Comparison of ENCODE assay signal across 39 mouse cellular contexts in the genomic region with DNA sequence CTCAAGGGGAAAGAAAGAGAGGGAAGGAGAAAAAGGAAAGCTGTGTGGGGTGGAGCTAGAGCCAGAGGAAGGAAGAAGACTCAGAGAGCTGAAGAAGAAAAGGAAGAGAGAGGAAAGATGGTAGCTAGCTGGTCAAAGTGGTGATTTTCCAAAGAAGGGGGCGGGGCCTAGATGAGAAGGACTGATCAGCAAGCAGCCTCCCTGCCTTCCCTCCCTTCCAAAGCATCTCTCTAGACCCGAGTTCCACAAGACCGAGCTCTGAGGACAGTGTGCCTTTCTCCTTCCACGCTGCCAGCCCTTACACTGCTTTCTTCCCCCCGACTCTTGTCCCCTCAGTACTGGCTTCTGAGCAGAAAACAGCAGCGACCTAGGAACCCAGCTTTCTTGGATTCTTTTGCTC. TPM values are rescaled to one million over a fixed set of nuclear protein-coding genes. Genes with fewer than 3 reads are reported as not detected.
A peak's percentile ranks its signal among the peaks of the same experiment; 100 is the strongest.
DNase-seq lines count a peak whose midpoint lies in the region; ATAC-seq lines count a peak whose summit lies in the region.
"Had no signal": no experiment of that assay in that cellular context is flagged by ENCODE, and none has a peak within 500 bp of the region (broad histone marks: within the 10 kb centered on the region; RNA-seq: fewer than 3 reads in every experiment).

No protein-coding gene starts in this region.

- DNase-seq in forebrain, embryonic 11.5 days (ENCODE audit: low spot score), result no peak
- no peak for DNase-seq in midbrain, embryonic 14.5 days
- peak; percentile 53 for DNase-seq in R1 (ENCODE audit: low read depth, low spot score)
- no peak for DNase-seq in urinary bladder, postnatal 4 days (ENCODE audit: low spot score in 2 of 2)
- DNase-seq: adrenal gland, postnatal 14 days; cerebellum, adult 11 months; cerebellum, adult 9-10 months; gastrocnemius, postnatal 25 days; heart, adult 11 months; kidney, adult 8-10 months; kidney, postnatal 10 days; layer of hippocampus, postnatal 36 days; left cerebral cortex, postnatal 4 days; liver, embryonic 13.5 days; lung, adult 18-20 months; lung, postnatal 4 days; right cerebral cortex, adult 18-20 months had no signal

- 28% methylated on average over 6 of the region's 6 CpGs for WGBS in forebrain, embryonic 16.5 days
- WGBS in forebrain, embryonic 11.5 days, result 38% methylated on average over 6 of the region's 6 CpGs
- 29% methylated on average over 6 of the region's 6 CpGs for WGBS in midbrain, embryonic 14.5 days
- 26% methylated on average over 6 of the region's 6 CpGs for WGBS in midbrain, embryonic 13.5 days

- no peak overlapping the region for H3K27ac ChIP-seq in forebrain, embryonic 16.5 days (ENCODE audit: low read length)
- H3K27ac ChIP-seq in forebrain, embryonic 11.5 days (ENCODE audit: low read depth, low read length), result no peak overlapping the region
- 0 out of 2 replicates have a peak overlapping the region, but pooled peaks have one; percentile 5 for H3K27ac ChIP-seq in midbrain, embryonic 14.5 days (replicated peaks; ENCODE audit: low read depth, low read length)
- no peak overlapping the region for H3K27ac ChIP-seq in midbrain, embryonic 13.5 days
- H3K27ac ChIP-seq: embryonic facial prominence, embryonic 12.5 days; heart, embryonic 10.5 days; heart, embryonic 15.5 days; hindbrain, embryonic 15.5 days; limb, embryonic 15.5 days; liver, embryonic 13.5 days; neural tube, embryonic 12.5 days had no signal

- no peaks in the 10 kb centered on the region; the same call in 1 of the 2 replicates for H3K4me1 ChIP-seq in forebrain, embryonic 16.5 days (replicated peaks; ENCODE audit: control insufficient read depth, insufficient read depth, low read length)
- 0 out of 2 replicates have a peak, but pooled peaks cover 3% of the 10 kb centered on the region for H3K4me1 ChIP-seq in forebrain, embryonic 11.5 days (replicated peaks; ENCODE audit: control insufficient read depth, insufficient read depth, low read length)
- H3K4me1 ChIP-seq in midbrain, embryonic 14.5 days (ENCODE audit: control insufficient read depth, insufficient read depth, low read length), result no peaks in the 10 kb centered on the region
- no peaks in the 10 kb centered on the region for H3K4me1 ChIP-seq in midbrain, embryonic 13.5 days (replicated peaks)
- H3K4me1 ChIP-seq: embryonic facial prominence, embryonic 12.5 days; heart, embryonic 10.5 days; heart, embryonic 15.5 days; hindbrain, embryonic 15.5 days; limb, embryonic 15.5 days; neural tube, embryonic 12.5 days had no signal

- 0 out of 2 replicates have a peak overlapping the region, but pooled peaks have one; percentile 13 for H3K9ac ChIP-seq in forebrain, embryonic 16.5 days (replicated peaks; ENCODE audit: low read depth, low read length)
- no peak overlapping the region for H3K9ac ChIP-seq in forebrain, embryonic 11.5 days (ENCODE audit: low read length)
- H3K9ac ChIP-seq in midbrain, embryonic 14.5 days (replicated peaks; ENCODE audit: low read length), result no peak overlapping the region
- no peak overlapping the region for H3K9ac ChIP-seq in midbrain, embryonic 13.5 days (replicated peaks)
- H3K9ac ChIP-seq: embryonic facial prominence, embryonic 12.5 days; heart, embryonic 15.5 days; hindbrain, embryonic 15.5 days; limb, embryonic 15.5 days; liver, embryonic 13.5 days; neural tube, embryonic 12.5 days had no signal

- no peak overlapping the region for H3K4me2 ChIP-seq in forebrain, embryonic 16.5 days (ENCODE audit: low read length)
- no peak overlapping the region for H3K4me2 ChIP-seq in forebrain, embryonic 11.5 days (ENCODE audit: low read depth, low read length, severe bottlenecking)
- H3K4me2 ChIP-seq in midbrain, embryonic 14.5 days (ENCODE audit: low read length), result no peak overlapping the region
- no peak overlapping the region for H3K4me2 ChIP-seq in midbrain, embryonic 13.5 days (replicated peaks)
- H3K4me2 ChIP-seq: embryonic facial prominence, embryonic 12.5 days; heart, embryonic 15.5 days; hindbrain, embryonic 15.5 days; limb, embryonic 15.5 days; liver, embryonic 13.5 days; neural tube, embryonic 12.5 days had no signal

- H3K9me3 ChIP-seq in forebrain, embryonic 16.5 days (ENCODE audit: control insufficient read depth, low read length), result no peaks in the 10 kb centered on the region
- H3K9me3 ChIP-seq in forebrain, embryonic 11.5 days (ENCODE audit: control insufficient read depth, low read length), result no peaks in the 10 kb centered on the region
- H3K9me3 ChIP-seq in midbrain, embryonic 14.5 days (ENCODE audit: control insufficient read depth, low read length), result no peaks in the 10 kb centered on the region
- no peaks in the 10 kb centered on the region for H3K9me3 ChIP-seq in midbrain, embryonic 13.5 days
- H3K9me3 ChIP-seq: embryonic facial prominence, embryonic 12.5 days; heart, embryonic 10.5 days; heart, embryonic 15.5 days; hindbrain, embryonic 15.5 days; limb, embryonic 15.5 days; liver, embryonic 13.5 days; neural tube, embryonic 12.5 days had no signal

- no peaks in the 10 kb centered on the region for H3K36me3 ChIP-seq in forebrain, embryonic 16.5 days (ENCODE audit: control insufficient read depth, insufficient read depth)
- H3K36me3 ChIP-seq in forebrain, embryonic 11.5 days (ENCODE audit: control insufficient read depth, insufficient read depth, low read length), result no peaks in the 10 kb centered on the region
- no peaks in the 10 kb centered on the region for H3K36me3 ChIP-seq in midbrain, embryonic 14.5 days (ENCODE audit: control insufficient read depth, insufficient read depth, low read length)
- H3K36me3 ChIP-seq in midbrain, embryonic 13.5 days, result no peaks in the 10 kb centered on the region
- H3K36me3 ChIP-seq: embryonic facial prominence, embryonic 12.5 days; heart, embryonic 10.5 days; heart, embryonic 15.5 days; hindbrain, embryonic 15.5 days; limb, embryonic 15.5 days; liver, embryonic 13.5 days; neural tube, embryonic 12.5 days had no signal

- no peak overlapping the region for H3K4me3 ChIP-seq in forebrain, embryonic 16.5 days (replicated peaks; ENCODE audit: low read length)
- no peak overlapping the region for H3K4me3 ChIP-seq in forebrain, embryonic 11.5 days (ENCODE audit: low read depth, low read length)
- H3K4me3 ChIP-seq in midbrain, embryonic 14.5 days (replicated peaks; ENCODE audit: low read depth, low read length), result no peak overlapping the region
- H3K4me3 ChIP-seq in midbrain, embryonic 13.5 days (replicated peaks), result no peak overlapping the region
- H3K4me3 ChIP-seq: embryonic facial prominence, embryonic 12.5 days; erythroblast, embryonic 14.5 days; heart, embryonic 10.5 days; heart, embryonic 15.5 days; hindbrain, embryonic 15.5 days; limb, embryonic 15.5 days; liver, embryonic 13.5 days; myocyte; neural tube, embryonic 12.5 days had no signal

- H3K27me3 ChIP-seq in forebrain, embryonic 16.5 days (replicated peaks; ENCODE audit: control insufficient read depth, insufficient read depth, low read length), result no peaks in the 10 kb centered on the region
- no peaks in the 10 kb centered on the region for H3K27me3 ChIP-seq in forebrain, embryonic 11.5 days (ENCODE audit: control insufficient read depth, insufficient read depth, low read length)
- no peaks in the 10 kb centered on the region for H3K27me3 ChIP-seq in midbrain, embryonic 14.5 days (ENCODE audit: control insufficient read depth, insufficient read depth, low read length)
- peaks cover 4% of the 10 kb centered on the region for H3K27me3 ChIP-seq in midbrain, embryonic 13.5 days
- H3K27me3 ChIP-seq: hindbrain, embryonic 15.5 days; neural tube, embryonic 12.5 days had no signal

- ATAC-seq in forebrain, embryonic 16.5 days, result no peak
- ATAC-seq in forebrain, embryonic 11.5 days (replicated peaks; ENCODE audit: low FRiP score), result no peak
- no peak for ATAC-seq in midbrain, embryonic 14.5 days (ENCODE audit: low FRiP score, low TSS enrichment)
- ATAC-seq in midbrain, embryonic 13.5 days, result no peak
- no peak; the same call in 1 of the 2 replicates for ATAC-seq in megakaryocyte progenitor cell, adult 5-6 weeks (replicated peaks; ENCODE audit: poor library complexity)
- ATAC-seq: CD4-positive, CD25-positive, alpha-beta regulatory T cell, adult 4 months; forebrain, embryonic 14.5 days; intestine, embryonic 16.5 days; lung, postnatal 0 days had no signal

RNA-seq across cellular contexts. Expression of a gene that starts 2.1 kb away (rescaled TPM):
- 23.0 and 28.5 TPM in 2 replicates for polyA plus RNA-seq in forebrain, embryonic 16.5 days (2015; fragmentation: Nextera tagmentation; extraction: Ambion mirVana)
- 15.5 and 15.9 TPM in 2 replicates for polyA plus RNA-seq in forebrain, embryonic 11.5 days (2014; fragmentation: Nextera tagmentation; extraction: Ambion mirVana)
- 36.2 and 58.3 TPM in 2 replicates for polyA plus RNA-seq in midbrain, embryonic 14.5 days (2014; fragmentation: Nextera tagmentation; extraction: Ambion mirVana)
- 28.4 and 41.5 TPM in 2 replicates for polyA plus RNA-seq in midbrain, embryonic 13.5 days (2015; fragmentation: Nextera tagmentation; extraction: Ambion mirVana)
- total RNA-seq in megakaryocyte progenitor cell, adult 5-6 weeks (2015), result 1.2 and 1.5 TPM in 2 replicates
- 6.0 and 6.6 TPM in 2 replicates for total RNA-seq in megakaryocyte progenitor cell, adult 5-6 weeks (2017)
- total RNA-seq: gastrocnemius, adult 18-20 months; gastrocnemius, postnatal 25 days; heart, postnatal 25 days; layer of hippocampus, postnatal 36 days had no signal

RNA-seq across cellular contexts. Expression of a gene that starts 5.6 kb away (rescaled TPM):
- not detected in 2 replicates for polyA plus RNA-seq in forebrain, embryonic 16.5 days (2015; fragmentation: Nextera tagmentation; extraction: Ambion mirVana)
- not detected in 2 replicates for polyA plus RNA-seq in forebrain, embryonic 11.5 days (2014; fragmentation: Nextera tagmentation; extraction: Ambion mirVana)
- polyA plus RNA-seq in midbrain, embryonic 14.5 days (2014; fragmentation: Nextera tagmentation; extraction: Ambion mirVana), result not detected in 2 replicates
- not detected in 2 replicates for polyA plus RNA-seq in midbrain, embryonic 13.5 days (2015; fragmentation: Nextera tagmentation; extraction: Ambion mirVana)
- total RNA-seq in megakaryocyte progenitor cell, adult 5-6 weeks (2015), result not detected in 2 replicates
- not detected in 2 replicates for total RNA-seq in megakaryocyte progenitor cell, adult 5-6 weeks (2017)
- total RNA-seq: adrenal gland, postnatal 14 days; gastrocnemius, adult 18-20 months; gastrocnemius, postnatal 25 days; heart, postnatal 25 days; layer of hippocampus, postnatal 36 days; left cerebral cortex, postnatal 4 days; megakaryocyte-erythroid progenitor cell, adult 5-6 weeks; midbrain, postnatal 0 days had no signal
- polyA plus RNA-seq: CD4-positive, CD25-positive, alpha-beta regulatory T cell, adult 4 months; embryonic facial prominence, embryonic 12.5 days; erythroblast, embryonic 14.5 days; forebrain, embryonic 14.5 days; frontal cortex, adult 2 months; heart, embryonic 10.5 days; heart, embryonic 15.5 days; hindbrain, embryonic 15.5 days; intestine, embryonic 16.5 days; large intestine, adult 2 months; limb, embryonic 15.5 days; liver, embryonic 13.5 days; lung, postnatal 0 days; myocyte; neural tube, embryonic 12.5 days; spleen, adult 2 months had no signal

RNA-seq across cellular contexts. Expression of a gene that starts 5.7 kb away (rescaled TPM):
- not detected in 2 replicates for polyA plus RNA-seq in forebrain, embryonic 16.5 days (2015; fragmentation: Nextera tagmentation; extraction: Ambion mirVana)
- not detected in 2 replicates for polyA plus RNA-seq in forebrain, embryonic 11.5 days (2014; fragmentation: Nextera tagmentation; extraction: Ambion mirVana)
- polyA plus RNA-seq in midbrain, embryonic 14.5 days (2014; fragmentation: Nextera tagmentation; extraction: Ambion mirVana), result not detected in 2 replicates
- not detected in 2 replicates for polyA plus RNA-seq in midbrain, embryonic 13.5 days (2015; fragmentation: Nextera tagmentation; extraction: Ambion mirVana)
- not detected in 2 replicates for total RNA-seq in megakaryocyte progenitor cell, adult 5-6 weeks (2015)
- not detected in 2 replicates for total RNA-seq in megakaryocyte progenitor cell, adult 5-6 weeks (2017)
- total RNA-seq: adrenal gland, postnatal 14 days; gastrocnemius, adult 18-20 months; gastrocnemius, postnatal 25 days; heart, postnatal 25 days; layer of hippocampus, postnatal 36 days; left cerebral cortex, postnatal 4 days; megakaryocyte-erythroid progenitor cell, adult 5-6 weeks had no signal
- polyA plus RNA-seq: CD4-positive, CD25-positive, alpha-beta regulatory T cell, adult 4 months; embryonic facial prominence, embryonic 12.5 days; erythroblast, embryonic 14.5 days; forebrain, embryonic 14.5 days; frontal cortex, adult 2 months; heart, embryonic 10.5 days; heart, embryonic 15.5 days; intestine, embryonic 16.5 days; large intestine, adult 2 months; limb, embryonic 15.5 days; liver, embryonic 13.5 days; lung, postnatal 0 days; myocyte; neural tube, embryonic 12.5 days; spleen, adult 2 months had no signal

RNA-seq across cellular contexts. Expression of a gene that starts 20.0 kb away (rescaled TPM):
- 1,290 and 1,309 TPM in 2 replicates for polyA plus RNA-seq in forebrain, embryonic 16.5 days (2015; fragmentation: Nextera tagmentation; extraction: Ambion mirVana)
- 1,722 and 1,731 TPM in 2 replicates for polyA plus RNA-seq in forebrain, embryonic 11.5 days (2014; fragmentation: Nextera tagmentation; extraction: Ambion mirVana)
- 1,428 and 1,598 TPM in 2 replicates for polyA plus RNA-seq in midbrain, embryonic 14.5 days (2014; fragmentation: Nextera tagmentation; extraction: Ambion mirVana)
- 1,308 and 1,443 TPM in 2 replicates for polyA plus RNA-seq in midbrain, embryonic 13.5 days (2015; fragmentation: Nextera tagmentation; extraction: Ambion mirVana)
- 2,965 and 3,011 TPM in 2 replicates for total RNA-seq in megakaryocyte progenitor cell, adult 5-6 weeks (2015)
- 1,012 and 1,228 TPM in 2 replicates for total RNA-seq in megakaryocyte progenitor cell, adult 5-6 weeks (2017)

RNA-seq across cellular contexts. Expression of a gene that starts 33.0 kb away (rescaled TPM):
- polyA plus RNA-seq in forebrain, embryonic 16.5 days (2015; fragmentation: Nextera tagmentation; extraction: Ambion mirVana), result 0.16 and 0.19 TPM in 2 replicates
- 0.31 and 0.37 TPM in 2 replicates for polyA plus RNA-seq in forebrain, embryonic 11.5 days (2014; fragmentation: Nextera tagmentation; extraction: Ambion mirVana)
- 0.28 TPM in 1 of 2 replicates, not detected in the other for polyA plus RNA-seq in midbrain, embryonic 14.5 days (2014; fragmentation: Nextera tagmentation; extraction: Ambion mirVana)
- 0.35 and 0.40 TPM in 2 replicates for polyA plus RNA-seq in midbrain, embryonic 13.5 days (2015; fragmentation: Nextera tagmentation; extraction: Ambion mirVana)
- 0.34 and 0.35 TPM in 2 replicates for total RNA-seq in megakaryocyte progenitor cell, adult 5-6 weeks (2015)
- 0.08 and 0.78 TPM in 2 replicates for total RNA-seq in megakaryocyte progenitor cell, adult 5-6 weeks (2017)
- polyA plus RNA-seq: forebrain, embryonic 14.5 days had no signal
